Mouse (Mus musculus) hindbrain, postnatal 0 days (tissue): ENCODE measurements at regions not wholly inside any gene's neighbourhood (a gene's known extent, or its start where the extent isn't known, plus 50 kb on each side); places are given as distances from the start of the nearest gene placed in this dataset.

Source experiments
- ATAC-seq: fragments of 200-750 bp; cut with Nextera tagmentation; 2 replicates; pipeline ENCODE4 v1.8.0; 2017; ENCODE audit warnings: mild to moderate bottlenecking, moderate TSS enrichment, moderate library complexity
- DNase-seq: peaks from one replicate; pipeline ENCODE4 v3.0.0-alpha.2; 2015; ENCODE audit warnings: low spot score
- H3K27ac ChIP-seq: fragments of 300-500 bp; sonication (generic); 2 replicates; pipeline ENCODE4 v1.5.1; 2014; ENCODE audit warnings: mild to moderate bottlenecking
- H3K27me3 ChIP-seq: fragments of 300-500 bp; sonication (generic); 2 replicates; pipeline ENCODE4 v1.6.1; 2014; ENCODE audit warnings: low read length, mixed read lengths; ENCODE audit not compliant: insufficient read depth
- H3K36me3 ChIP-seq: fragments of 300-500 bp; sonication (generic); 2 replicates; pipeline ENCODE4 v1.6.1; 2014; ENCODE audit warnings: low read length, mixed read lengths; ENCODE audit not compliant: insufficient read depth
- H3K4me1 ChIP-seq: fragments of 300-500 bp; sonication (generic); 2 replicates; pipeline ENCODE4 v1.6.1; 2014; ENCODE audit warnings: antibody characterized with exemption, low read length, mixed read lengths; ENCODE audit not compliant: insufficient read depth
- H3K4me2 ChIP-seq: fragments of 300-500 bp; sonication (generic); 2 replicates; pipeline ENCODE4 v1.6.1; 2014; ENCODE audit warnings: low read depth, mild to moderate bottlenecking, low read length, moderate library complexity, mixed read lengths
- H3K4me3 ChIP-seq: fragments of 300-500 bp; sonication (generic); 2 replicates; pipeline ENCODE4 v1.5.1; 2014; ENCODE audit warnings: low read length
- H3K9ac ChIP-seq: fragments of 300-500 bp; sonication (generic); replicated peaks from 2 replicates; pipeline ENCODE4 v1.6.1; 2014; ENCODE audit warnings: mild to moderate bottlenecking, low read length, moderate library complexity, mixed read lengths
- H3K9me3 ChIP-seq: fragments of 300-500 bp; sonication (generic); 2 replicates; pipeline ENCODE4 v1.6.1; 2016; ENCODE audit warnings: low read length, mixed read lengths
- CTCF ChIP-seq: IDR thresholded peaks from 2 replicates; pipeline ENCODE4 v1.5.1; 2016; ENCODE audit warnings: antibody characterized with exemption, control low read depth, low read depth
- WGBS: fragments of 180-500 bp; shearing (Covaris S2); extraction: QIAGEN DNeasy Blood & Tissue Kit; methylation state at CpG from one replicate; pipeline ENCODE4 v1.1.7; 2014; 5-methylcytosine and 5-hydroxymethylcytosine counted together

DNA sequence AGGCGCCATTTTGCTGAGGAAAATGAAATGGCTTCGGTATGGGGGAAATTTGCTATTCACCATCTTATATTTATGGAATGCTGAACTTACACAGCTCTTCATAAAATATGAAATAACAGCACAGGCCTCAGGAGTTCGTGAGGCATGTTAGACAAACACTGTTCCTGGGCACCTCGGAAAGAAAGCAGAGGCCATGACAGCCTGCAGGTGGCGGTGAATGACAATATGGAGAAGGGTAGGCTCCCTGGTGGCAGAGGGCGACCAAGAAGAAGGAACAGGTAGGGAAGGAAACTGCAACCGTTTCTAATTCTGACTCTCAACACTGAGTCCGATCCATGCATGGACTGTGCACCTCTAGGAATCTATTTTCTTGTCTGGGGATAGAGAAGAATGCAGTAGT, 553.6 kb upstream of the Tmpo start:
- Histone ChIP-seq H3K9me3 (no peaks in the 10 kb centered on the region), H3K27ac (no peak overlapping the region), H3K36me3 (no peaks in the 10 kb centered on the region), H3K4me2 (no peak overlapping the region), H3K4me1 (no peaks in the 10 kb centered on the region), H3K27me3 (no peaks in the 10 kb centered on the region), H3K4me3 (no peak overlapping the region), H3K9ac (no peak overlapping the region)
- peak; percentile 30; the same call in 1 of the 2 replicates for TF ChIP-seq CTCF
- ATAC-seq (no peak), DNase-seq (no peak)
- WGBS: 70% methylated on average over 8 of the region's 8 CpGs

DNA sequence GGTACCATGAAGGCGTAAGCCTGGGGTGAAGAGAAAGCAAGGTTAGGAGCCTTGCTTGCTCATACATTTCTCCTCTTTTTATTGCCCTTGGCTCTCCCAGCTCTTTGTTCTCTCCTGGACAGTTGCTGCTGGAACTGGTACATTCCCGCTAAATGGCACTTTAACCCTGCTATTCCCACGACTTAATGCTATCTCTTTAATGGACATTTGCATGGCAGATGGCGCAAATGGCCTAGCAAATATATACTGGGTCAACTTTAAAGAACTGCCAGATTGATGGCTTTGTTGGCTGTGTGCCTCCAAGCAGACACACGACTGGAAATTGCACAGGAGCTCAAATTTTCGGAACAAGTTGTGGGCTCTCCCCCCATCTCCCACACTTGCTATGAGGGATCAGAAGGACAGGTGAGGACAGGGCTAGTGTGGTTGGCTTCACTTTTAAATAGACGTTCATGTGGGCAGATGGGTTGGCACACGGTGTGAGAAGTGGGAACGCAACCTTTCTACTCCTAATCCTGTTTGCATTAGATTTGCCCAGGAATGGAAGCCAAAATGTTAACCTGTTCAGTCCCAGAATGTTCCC, 551.0 kb upstream of the Tmpo start:
- TF ChIP-seq CTCF: no peak
- Histone ChIP-seq H3K9me3 (no peaks in the 10 kb centered on the region), H3K4me2 (no peak overlapping the region), H3K36me3 (no peaks in the 10 kb centered on the region), H3K27ac (no peak overlapping the region), H3K4me3 (no peak overlapping the region), H3K4me1 (no peaks in the 10 kb centered on the region), H3K9ac (no peak overlapping the region), H3K27me3 (no peaks in the 10 kb centered on the region)
- ATAC-seq (no peak), DNase-seq (peak; percentile 36)
- 44% methylated on average over 9 of the region's 9 CpGs for WGBS

- ATAC-seq (no peak), DNase-seq (no peak)
- 70% methylated on average over 6 of the region's 6 CpGs for WGBS
- Histone ChIP-seq H3K4me2 (no peak overlapping the region), H3K36me3 (no peaks in the 10 kb centered on the region), H3K4me1 (no peaks in the 10 kb centered on the region), H3K4me3 (no peak overlapping the region), H3K27me3 (no peaks in the 10 kb centered on the region), H3K9ac (no peak overlapping the region), H3K9me3 (no peaks in the 10 kb centered on the region), H3K27ac (no peak overlapping the region)
- no peak for TF ChIP-seq CTCF
These were observed 548.9 kb upstream of the Tmpo start for GRCm38 (mm10) chr10:91730062-91730461.

- 42% methylated on average over 9 of the region's 9 CpGs for WGBS
These were observed 538.7 kb upstream of the Tmpo start for GRCm38 (mm10) chr10:91719561-91720371.

GRCm38 (mm10) chr10:91716604-91717003, 535.5 kb upstream of the Tmpo start:
- no peak overlapping the region for H3K4me3 ChIP-seq
- no peak overlapping the region for H3K4me2 ChIP-seq
- no peak overlapping the region for H3K27ac ChIP-seq
- no peaks in the 10 kb centered on the region for H3K27me3 ChIP-seq
- H3K9me3 ChIP-seq: no peaks in the 10 kb centered on the region
- ATAC-seq: no peak
- H3K9ac ChIP-seq: no peak overlapping the region
- no peak for DNase-seq
- TF ChIP-seq CTCF: no peak
- WGBS: 64% methylated on average over 7 of the region's 7 CpGs
- H3K36me3 ChIP-seq: no peaks in the 10 kb centered on the region
- H3K4me1 ChIP-seq: peaks cover 4% of the 10 kb centered on the region; the same call in 1 of the 2 replicates

More at GRCm38 (mm10) chr10:91719561-91720371, 538.7 kb upstream of the Tmpo start:
- Histone ChIP-seq H3K4me3 (no peak overlapping the region), H3K9me3 (no peaks in the 10 kb centered on the region), H3K4me1 (peaks cover 4% of the 10 kb centered on the region; the same call in 1 of the 2 replicates), H3K4me2 (no peak overlapping the region), H3K9ac (no peak overlapping the region), H3K27ac (peak overlapping the region; percentile 62), H3K27me3 (no peaks in the 10 kb centered on the region), H3K36me3 (no peaks in the 10 kb centered on the region)
- peak; percentile 98 for ATAC-seq
- peak; percentile 95 for DNase-seq
- TF ChIP-seq CTCF: no peak

- Histone ChIP-seq H3K27ac (no peak overlapping the region), H3K9me3 (no peaks in the 10 kb centered on the region), H3K4me3 (no peak overlapping the region), H3K27me3 (no peaks in the 10 kb centered on the region), H3K4me2 (no peak overlapping the region), H3K4me1 (no peaks in the 10 kb centered on the region; the same call in 1 of the 2 replicates), H3K9ac (no peak overlapping the region), H3K36me3 (no peaks in the 10 kb centered on the region)
- 59% methylated on average over 3 of the region's 3 CpGs for WGBS
- DNase-seq: peak; percentile 47
- 0 out of 2 replicates have a peak, but pooled peaks have one; percentile 47 for ATAC-seq
- no peak for TF ChIP-seq CTCF
These were observed 533.5 kb upstream of the Tmpo start for GRCm38 (mm10) chr10:91714648-91715047.

DNA sequence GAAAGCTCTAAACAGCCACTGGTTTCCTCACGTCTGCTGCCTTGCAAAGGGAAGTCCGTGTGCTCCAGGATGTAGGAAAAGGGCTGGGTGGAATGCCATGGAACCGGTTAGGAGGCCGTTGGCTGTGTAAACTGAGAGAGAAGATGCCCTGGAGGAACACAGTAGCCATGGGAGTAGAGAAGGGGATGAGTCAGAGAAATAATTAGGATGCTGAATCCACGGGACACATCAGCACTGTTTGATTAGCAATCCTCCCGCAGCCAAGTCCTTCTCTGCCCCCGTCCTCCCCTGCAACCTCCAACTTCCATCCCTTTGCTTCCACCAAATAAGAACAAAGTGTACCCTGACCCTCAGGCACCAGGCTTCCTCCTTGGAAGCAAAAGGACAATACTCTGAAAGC, 532.4 kb upstream of the Tmpo start:
- DNase-seq (no peak), ATAC-seq (no peak)
- H3K36me3 ChIP-seq: no peaks in the 10 kb centered on the region
- no peaks in the 10 kb centered on the region for H3K9me3 ChIP-seq
- H3K9ac ChIP-seq: no peak overlapping the region
- no peak overlapping the region for H3K4me3 ChIP-seq
- H3K4me2 ChIP-seq: no peak overlapping the region
- H3K27ac ChIP-seq: no peak overlapping the region
- no peaks in the 10 kb centered on the region for H3K27me3 ChIP-seq
- H3K4me1 ChIP-seq: no peaks in the 10 kb centered on the region; the same call in 1 of the 2 replicates
- WGBS: 59% methylated on average over 7 of the region's 7 CpGs
- TF ChIP-seq CTCF: no peak
